Mouse (Mus musculus): ENCODE data around the gene Gpr15.
A peak's percentile ranks its signal among the peaks of the same experiment; 100 is the strongest.

Gpr15 gene

DNA sequence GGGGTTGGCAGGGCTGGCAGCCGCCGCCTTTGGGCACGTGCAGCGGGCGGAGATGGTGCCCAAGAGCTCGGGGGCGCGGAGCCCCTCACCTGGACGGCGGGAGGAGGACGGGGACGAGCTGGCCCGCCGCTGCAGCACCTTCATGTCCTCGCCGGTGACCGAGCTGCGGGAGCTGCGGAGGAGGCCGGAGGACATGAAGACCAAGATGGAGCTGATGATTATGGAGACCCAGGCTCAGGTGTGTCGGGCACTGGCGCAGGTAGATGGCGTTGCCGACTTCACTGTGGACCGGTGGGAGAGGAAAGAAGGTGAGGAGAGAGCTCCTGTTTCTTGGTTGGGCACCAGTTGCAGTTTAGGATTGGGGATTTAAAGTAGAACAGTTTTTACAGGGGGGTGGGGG lies 48.2 kb downstream of the Gpr15 start:
- DNase-seq (ENCODE audit: low spot score), result no peak

- DNase-seq (ENCODE audit: low spot score), result peak; percentile 75
Observed at GRCm38 (mm10) chr16:58669917-58670630, 48.8 kb downstream of the Gpr15 start, which contains the start of gene Cpox. Gene Cpox (plus strand): TSS chr16:58670292.

DNA sequence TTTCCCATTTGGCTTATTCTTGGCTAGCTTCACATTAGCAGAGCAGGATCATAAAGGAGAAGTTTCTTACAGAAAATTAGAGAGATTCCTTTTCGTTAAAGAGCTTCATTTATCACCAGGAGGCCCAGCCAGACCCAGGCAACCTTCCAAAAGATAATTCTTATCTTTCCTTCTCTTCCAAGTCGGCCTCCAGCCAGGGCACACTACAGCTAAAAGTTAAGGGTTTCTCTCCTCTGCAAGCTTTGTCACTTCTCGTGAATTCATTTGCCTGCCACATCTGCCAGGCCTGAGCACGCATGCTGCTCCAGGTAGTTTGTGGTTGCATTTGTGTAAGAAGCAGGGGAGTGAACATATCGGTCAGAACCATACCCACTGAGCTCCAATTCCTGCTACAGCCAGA lies 49.6 kb downstream of the Gpr15 start:
- no peak for DNase-seq (ENCODE audit: low spot score)

- no peak for DNase-seq (ENCODE audit: low spot score)
Observed at GRCm38 (mm10) chr16:58668586-58668985, 50.3 kb downstream of the Gpr15 start.

Data from left cerebral cortex, adult 11 months (tissue).